Mouse (Mus musculus): Measurements from ENCODE around the gene Gm11595.
"Not testable (repeated sequence)": the region's sequence is repeated elsewhere in the genome, so short reads cannot be mapped to it uniquely, and the experiment has no call there.

Gm11595 gene

GRCm38 (mm10) chr11:99772813-99773212 lies at the start of gene Gm11595:
Gene Gm11595, minus strand, starts transcription at chr11:99772913.
- not testable (repeated sequence) for DNase-seq (ENCODE audit: extremely low spot score, low spot score)

- not testable (repeated sequence) for DNase-seq (ENCODE audit: extremely low spot score, low spot score)
Observed at GRCm38 (mm10) chr11:99815566-99815965, 42.9 kb upstream of the Gm11595 start, which contains the start of gene Gm11564. Gene Gm11564, minus strand, starts transcription at chr11:99815666.

- not testable (repeated sequence) for DNase-seq (ENCODE audit: extremely low spot score, low spot score)
Observed at GRCm38 (mm10) chr11:99809792-99810191, 37.1 kb upstream of the Gm11595 start, which contains the start of gene Krtap4-13. Gene Krtap4-13, minus strand, starts transcription at chr11:99809892.

- DNase-seq (ENCODE audit: extremely low spot score, low spot score): not testable (repeated sequence)
Observed at GRCm38 (mm10) chr11:99804346-99804745, 31.6 kb upstream of the Gm11595 start, which contains the start of gene Gm11554. Gene Gm11554, minus strand, starts transcription at chr11:99804446.

GRCm38 (mm10) chr11:99798832-99799231 lies 26.1 kb upstream of the Gm11595 start, which contains the start of gene Gm11569:
Gene Gm11569, minus strand, starts transcription at chr11:99798932.
- DNase-seq (ENCODE audit: extremely low spot score, low spot score): not testable (repeated sequence)

- DNase-seq (ENCODE audit: extremely low spot score, low spot score): no peak
Observed at GRCm38 (mm10) chr11:99793367-99793766, 20.7 kb upstream of the Gm11595 start, which contains the start of gene Gm11596. Gene Gm11596, minus strand, starts transcription at chr11:99793467.

GRCm38 (mm10) chr11:99784900-99785299 lies 12.2 kb upstream of the Gm11595 start, which contains the start of gene Krtap4-9:
Gene Krtap4-9, plus strand, starts transcription at chr11:99785200.
- not testable (repeated sequence) for DNase-seq (ENCODE audit: extremely low spot score, low spot score)

GRCm38 (mm10) chr11:99780604-99781003 lies 7.9 kb upstream of the Gm11595 start, which contains the start of gene Krtap4-8:
Gene Krtap4-8, minus strand, starts transcription at chr11:99780704.
- no peak for DNase-seq (ENCODE audit: extremely low spot score, low spot score)

- DNase-seq (ENCODE audit: extremely low spot score, low spot score): peak; percentile 38
Observed at GRCm38 (mm10) chr11:99778401-99778800, 5.7 kb upstream of the Gm11595 start.

GRCm38 (mm10) chr11:99768410-99768809 lies 4.3 kb downstream of the Gm11595 start:
- no peak for DNase-seq (ENCODE audit: extremely low spot score, low spot score)

GRCm38 (mm10) chr11:99758877-99759276 lies 13.8 kb downstream of the Gm11595 start:
- DNase-seq (ENCODE audit: extremely low spot score, low spot score): no peak

GRCm38 (mm10) chr11:99743985-99744384 lies 28.7 kb downstream of the Gm11595 start:
- no peak for DNase-seq (ENCODE audit: extremely low spot score, low spot score)

- no peak for DNase-seq (ENCODE audit: extremely low spot score, low spot score)
Observed at GRCm38 (mm10) chr11:99734190-99734589, 38.5 kb downstream of the Gm11595 start, which contains the start of gene Gm14180. Gene Gm14180, minus strand, starts transcription at chr11:99734290.

- DNase-seq (ENCODE audit: extremely low spot score, low spot score): no peak
Observed at GRCm38 (mm10) chr11:99724061-99724460, 48.7 kb downstream of the Gm11595 start.

All from neural tube, embryonic 10.5 days (tissue).